Mouse (Mus musculus) ES-E14 (cell line): Measurements from ENCODE around the gene Ear2. TPM values are rescaled to one million over a fixed set of nuclear protein-coding genes. Genes with fewer than 3 reads are reported as not detected.
"Not testable (repeated sequence)": the region's sequence is repeated elsewhere in the genome, so short reads cannot be mapped to it uniquely, and the experiment has no call there.

Source experiments
- DNase-seq: peaks from one replicate; pipeline ENCODE4 v3.0.0-alpha.2; 2013; ENCODE audit warnings: low read depth, low spot score
- H3K27ac ChIP-seq: 2 replicates; pipeline ENCODE4 v1.5.1; 2012; ENCODE audit warnings: low read depth, mild to moderate bottlenecking, low read length, moderate library complexity, mixed read lengths; ENCODE audit not compliant: poor library complexity, insufficient read depth, severe bottlenecking
- H3K36me3 ChIP-seq: 2 replicates; pipeline ENCODE4 v1.6.1; 2012; ENCODE audit warnings: mild to moderate bottlenecking, low read length, moderate library complexity, mixed read lengths; ENCODE audit not compliant: control insufficient read depth, poor library complexity, insufficient read depth, severe bottlenecking
- H3K4me1 ChIP-seq, 2 experiments: fragments of 150-350 bp in 1 of 2; sonication (generic) in 1 of 2; 2 replicates each; pipeline ENCODE4 v1.6.1; 2012; ENCODE audit warnings: low read length in 2 of 2, mild to moderate bottlenecking in 1 of 2, mixed read lengths in 1 of 2; ENCODE audit not compliant: control insufficient read depth in 2 of 2, insufficient read depth in 2 of 2, poor library complexity in 1 of 2
- H3K4me3 ChIP-seq, 2 experiments: fragments of 150-350 bp in 1 of 2; sonication (generic) in 1 of 2; 2 replicates each; pipeline ENCODE4 v1.5.1; 2012; ENCODE audit warnings: low read length in 2 of 2, low read depth in 1 of 2, mild to moderate bottlenecking in 1 of 2, mixed read lengths in 1 of 2; ENCODE audit not compliant: insufficient read depth in 1 of 2, poor library complexity in 1 of 2, severe bottlenecking in 1 of 2
- H3K9ac ChIP-seq: 2 replicates; pipeline ENCODE4 v1.6.1; 2012; ENCODE audit warnings: low read depth, mild to moderate bottlenecking, low read length, mixed read lengths; ENCODE audit not compliant: poor library complexity, insufficient read depth, severe bottlenecking
- H3K9me3 ChIP-seq: fragments of 150-350 bp; sonication (generic); 2 replicates; pipeline ENCODE4 v1.6.1; 2012; ENCODE audit warnings: low read depth, mild to moderate bottlenecking, low read length; ENCODE audit not compliant: control insufficient read depth, insufficient read depth
- CHD2 ChIP-seq: IDR thresholded peaks from 2 replicates; pipeline ENCODE4 v1.6.1; 2014; ENCODE audit warnings: mild to moderate bottlenecking, low read depth, low read length, inconsistent platforms
- HCFC1 ChIP-seq: IDR thresholded peaks from 2 replicates; pipeline ENCODE4 v1.6.1; 2012; ENCODE audit warnings: low read length, inconsistent platforms, borderline replicate concordance; ENCODE audit not compliant: insufficient read depth
- MAFK ChIP-seq: IDR thresholded peaks from 2 replicates; pipeline ENCODE4 v1.6.1; 2014; ENCODE audit warnings: mild to moderate bottlenecking, low read depth, low read length, inconsistent platforms; ENCODE audit not compliant: insufficient read depth
- ZC3H11A ChIP-seq: IDR thresholded peaks from 2 replicates; pipeline ENCODE4 v1.6.1; 2012; ENCODE audit warnings: low read depth, mild to moderate bottlenecking, inconsistent platforms, low read length, borderline replicate concordance
- ZNF384 ChIP-seq: IDR thresholded peaks from 2 replicates; pipeline ENCODE4 v1.6.1; 2012; ENCODE audit warnings: low read depth, low read length, inconsistent platforms
- in situ Hi-C, 2 experiments: fragments of 600-800 bp; cut with MboI; formaldehyde crosslinking; loops; one replicate each; pipeline ENCODE4 v1.15.1; 2025; ENCODE audit warnings: low sequenced_read_pairs in 2 of 2, inconsistent platforms in 1 of 2; ENCODE audit not compliant: unreplicated experiment in 2 of 2
- total RNA-seq: library from RNA; depleted of rRNA; stranded (reverse); fragments of 300-350 nt; gene quantifications from 2 replicates; pipeline ENCODE4 v1.2.3, GENCODE M21; 2012; rRNA removed

The Ear2 gene
- total RNA-seq, 1 experiment = not detected

- Histone ChIP-seq H3K9me3 (no peaks in the 10 kb centered on the region), H3K36me3 (no peaks in the 10 kb centered on the region), H3K4me3 (no peak overlapping the region), H3K27ac (no peak overlapping the region), H3K4me1 (no peaks in the 10 kb centered on the region), H3K9ac (no peak overlapping the region)
- no peak for TF ChIP-seq MAFK
- TF ChIP-seq CHD2 = no peak
- TF ChIP-seq ZNF384 = no peak
- no peak for TF ChIP-seq ZC3H11A
- TF ChIP-seq HCFC1 = no peak
- DNase-seq = no peak
- in situ Hi-C loops = no loop called here
Observed at GRCm38 (mm10) chr14:44110981-44111380, 8.5 kb downstream of the Ear2 start.

GRCm38 (mm10) chr14:44123551-44123950 lies 21.1 kb downstream of the Ear2 start, which contains the start of gene Gm3327:
TSS of gene Gm3327 (plus strand) at chr14:44123851.
- H3K27ac ChIP-seq, in situ Hi-C loops, H3K9ac ChIP-seq, H3K36me3 ChIP-seq, DNase-seq, H3K4me1 ChIP-seq, H3K4me3 ChIP-seq, H3K9me3 ChIP-seq: not testable (repeated sequence)

Other genes with a start within 250 kb of the Ear2 start
- not detected in 2 replicates for gene Ear1, start 227.1 kb upstream of the Ear2 start, total RNA-seq
- gene Ear10, start 179.1 kb upstream of the Ear2 start, total RNA-seq = not detected in 2 replicates
- 0.58 and 0.67 TPM in 2 replicates for gene Gm8113, start 177.3 kb upstream of the Ear2 start, total RNA-seq
- not detected in 2 replicates for gene Ang5, start 145.6 kb upstream of the Ear2 start, total RNA-seq
- gene Ang6, start 100.4 kb upstream of the Ear2 start, total RNA-seq = not detected in 2 replicates
- gene Gm3327, start 21.2 kb downstream of the Ear2 start, total RNA-seq = not detected in 2 replicates
- gene Gm8212, start 95.0 kb downstream of the Ear2 start, total RNA-seq = not detected in 2 replicates
- gene 4930503E14Rik, start 110.6 kb downstream of the Ear2 start, total RNA-seq = not detected in 2 replicates
- not detected in 2 replicates for gene Gm8220, start 182.9 kb downstream of the Ear2 start, total RNA-seq
- gene Gm5930, start 235.9 kb downstream of the Ear2 start, total RNA-seq = 0.09 TPM in 1 of 2 replicates, not detected in the other